Mouse (Mus musculus): ENCODE data around the gene Mllt1.

DNA sequence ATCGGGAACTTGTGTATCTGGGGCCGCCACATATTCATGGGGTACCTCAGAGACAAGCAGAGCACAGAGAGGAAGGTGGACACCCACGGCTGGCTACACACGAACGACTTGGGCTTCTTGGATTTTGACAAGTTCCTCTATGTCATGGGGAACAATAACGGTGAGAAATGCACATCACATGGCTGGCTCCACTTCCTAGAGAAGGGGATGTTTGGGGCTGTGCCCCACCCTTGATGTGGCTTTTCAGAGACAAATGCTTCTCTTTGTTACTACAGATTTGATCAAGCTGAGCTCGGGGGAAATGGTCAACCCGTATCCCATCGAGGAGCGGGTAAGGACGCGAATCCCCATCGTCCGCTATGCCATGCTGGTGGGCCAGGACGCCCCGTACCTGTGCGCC is 50.4 kb downstream of the Mllt1 start:
- no peak for TF ChIP-seq CTCF (conservative IDR thresholded peaks at IDR 0.05 in 1 of 2, IDR thresholded peaks at IDR 0.05 in 1 of 2; ENCODE audit: low read depth in 2 of 2, low read length in 2 of 2)
- TF ChIP-seq MAFK (IDR thresholded peaks at IDR 0.05; ENCODE audit: insufficient replicate concordance, low read length): no peak
- no peak for TF ChIP-seq ZC3H11A (IDR thresholded peaks at IDR 0.05; ENCODE audit: low read depth, low read length)
- TF ChIP-seq USF1 (IDR thresholded peaks at IDR 0.05; ENCODE audit: low read depth, low read length): no peak
- no peak for TF ChIP-seq USF2 (conservative IDR thresholded peaks at IDR 0.05; ENCODE audit: low read depth, low read length)
- no peak for TF ChIP-seq ZKSCAN1 (IDR thresholded peaks at IDR 0.05; ENCODE audit: borderline replicate concordance, low read depth, low read length)
- no peak for TF ChIP-seq GABPA (IDR thresholded peaks at IDR 0.05; ENCODE audit: insufficient replicate concordance, low read depth, low read length)
- no peak for TF ChIP-seq EP300 (IDR thresholded peaks at IDR 0.05; ENCODE audit: low read length)
